8 mouse cellular contexts compared by ENCODE assay signal in genomic region chr12:116281427-116282281, GRCm38 (mm10). TPM values are rescaled to one million over a fixed set of nuclear protein-coding genes. Genes with fewer than 3 reads are reported as not detected.
DNase-seq lines count a peak whose midpoint lies in the region; ATAC-seq and TF ChIP-seq lines count a peak whose summit lies in the region.
"Had no signal": no experiment of that assay in that cellular context is flagged by ENCODE, and none has a peak within 500 bp of the region (broad histone marks: within the 10 kb centered on the region; RNA-seq: fewer than 3 reads in every experiment).

No protein-coding gene starts in this region.

- no peak for TF ChIP-seq EP300 in heart, postnatal 0 days (IDR thresholded peaks at IDR 0.05; ENCODE audit: low read depth)

- H3K27ac ChIP-seq in heart, postnatal 0 days (ENCODE audit: low read depth) = peak overlapping the region; percentile 96
- peak overlapping the region; percentile 98 for H3K27ac ChIP-seq in lung, embryonic 14.5 days (ENCODE audit: low read depth)
- peak overlapping the region; percentile 98 for H3K27ac ChIP-seq in neural tube, embryonic 14.5 days (ENCODE audit: low read depth, low read length)

- peaks cover 50% of the 10 kb centered on the region for H3K4me1 ChIP-seq in G1E (ENCODE audit: insufficient read depth, low read depth, low read length)
- peaks cover 3% of the 10 kb centered on the region; the same call in 1 of the 2 replicates for H3K4me1 ChIP-seq in heart, postnatal 0 days (ENCODE audit: control insufficient read depth, insufficient read depth)
- H3K4me1 ChIP-seq in lung, embryonic 14.5 days (ENCODE audit: insufficient read depth) = 0 out of 2 replicates have a peak, but pooled peaks cover 6% of the 10 kb centered on the region
- H3K4me1 ChIP-seq in neural tube, embryonic 14.5 days (ENCODE audit: control insufficient read depth, insufficient read depth, low read length) = 0 out of 2 replicates have a peak, but pooled peaks cover 6% of the 10 kb centered on the region

- ATAC-seq in G1E (ENCODE audit: extremely low read depth, insufficient number of reproducible peaks, low FRiP score, poor library complexity, severe bottlenecking) = no peak
- ATAC-seq in erythroblast, adult 5-6 weeks (replicated peaks; ENCODE audit: low FRiP score, poor library complexity, severe bottlenecking) = peak; percentile 58
- peak; percentile 34 for ATAC-seq in heart, postnatal 0 days (ENCODE audit: insufficient read depth, low read depth)
- ATAC-seq in lung, embryonic 14.5 days (ENCODE audit: insufficient read depth) = no peak; the same call in 1 of the 2 replicates
- no peak for ATAC-seq in neural tube, embryonic 14.5 days (ENCODE audit: low read depth)

- H3K4me3 ChIP-seq in G1E (ENCODE audit: low read depth, low read length) = peak overlapping the region; percentile 97
- peak overlapping the region; percentile 72 for H3K4me3 ChIP-seq in heart, postnatal 0 days (ENCODE audit: low read depth, low read length)
- H3K4me3 ChIP-seq in lung, embryonic 14.5 days (ENCODE audit: low read depth, low read length) = peak overlapping the region; percentile 95
- peak overlapping the region; percentile 97 for H3K4me3 ChIP-seq in neural tube, embryonic 14.5 days (ENCODE audit: low read depth, low read length)

- no peak for TF ChIP-seq CTCF in G1E (IDR thresholded peaks at IDR 0.05; ENCODE audit: low read depth, low read length)
- TF ChIP-seq CTCF in heart, postnatal 0 days (IDR thresholded peaks at IDR 0.05; ENCODE audit: low read depth) = no peak
- no peak for TF ChIP-seq CTCF in lung, embryonic 14.5 days (IDR thresholded peaks at IDR 0.05; ENCODE audit: low read depth)

- H3K4me2 ChIP-seq in heart, postnatal 0 days (ENCODE audit: low read depth, low read length) = peak overlapping the region; percentile 83
- H3K4me2 ChIP-seq in lung, embryonic 14.5 days = peak overlapping the region; percentile 97
- H3K4me2 ChIP-seq in neural tube, embryonic 14.5 days (ENCODE audit: low read depth, low read length) = peak overlapping the region; percentile 97

- H3K36me3 ChIP-seq in G1E (replicated peaks) = peaks cover 14% of the 10 kb centered on the region
- no peaks in the 10 kb centered on the region for H3K36me3 ChIP-seq in heart, postnatal 0 days (replicated peaks; ENCODE audit: control insufficient read depth, insufficient read depth, low read length)
- no peaks in the 10 kb centered on the region for H3K36me3 ChIP-seq in lung, embryonic 14.5 days (ENCODE audit: insufficient read depth)
- no peaks in the 10 kb centered on the region for H3K36me3 ChIP-seq in neural tube, embryonic 14.5 days (ENCODE audit: control insufficient read depth, insufficient read depth, low read length)

- peak overlapping the region; percentile 76 for H3K9ac ChIP-seq in heart, postnatal 0 days (replicated peaks; ENCODE audit: low read depth, low read length)
- peak overlapping the region; percentile 91 for H3K9ac ChIP-seq in lung, embryonic 14.5 days
- H3K9ac ChIP-seq in neural tube, embryonic 14.5 days (replicated peaks; ENCODE audit: low read depth, low read length) = peak overlapping the region; percentile 92

- peak; percentile 24 for DNase-seq in G1E (ENCODE audit: low spot score)
- DNase-seq in adrenal gland, postnatal 25 days = peak; percentile 60
- peak; percentile 10 for DNase-seq in heart, postnatal 0 days (ENCODE audit: low spot score)
- peak; percentile 6 to 16 for DNase-seq in layer of hippocampus, adult 18-20 months (ENCODE audit: low spot score in 2 of 2)
- DNase-seq in lung, embryonic 14.5 days = peak; percentile 63

- H3K9me3 ChIP-seq in G1E (replicated peaks) = no peaks in the 10 kb centered on the region
- H3K9me3 ChIP-seq in heart, postnatal 0 days (replicated peaks; ENCODE audit: control insufficient read depth, low read length) = no peaks in the 10 kb centered on the region
- no peaks in the 10 kb centered on the region for H3K9me3 ChIP-seq in lung, embryonic 14.5 days (ENCODE audit: low read depth, low read length)
- no peaks in the 10 kb centered on the region for H3K9me3 ChIP-seq in neural tube, embryonic 14.5 days (ENCODE audit: control insufficient read depth, low read length)

- under 1% methylated on average over 53 of the region's 55 CpGs for WGBS in heart, postnatal 0 days
- under 1% methylated on average over 55 of the region's 55 CpGs for WGBS in lung, embryonic 14.5 days
- under 1% methylated on average over 54 of the region's 55 CpGs for WGBS in neural tube, embryonic 14.5 days

- no peaks in the 10 kb centered on the region for H3K27me3 ChIP-seq in G1E (ENCODE audit: insufficient read depth, low read length)
- H3K27me3 ChIP-seq in heart, postnatal 0 days (ENCODE audit: control insufficient read depth, insufficient read depth, low read length) = 0 out of 2 replicates have a peak, but pooled peaks cover 2% of the 10 kb centered on the region
- H3K27me3 ChIP-seq in lung, embryonic 14.5 days (ENCODE audit: insufficient read depth, low read length) = no peaks in the 10 kb centered on the region
- no peaks in the 10 kb centered on the region for H3K27me3 ChIP-seq in neural tube, embryonic 14.5 days (ENCODE audit: control insufficient read depth, insufficient read depth, low read length)

RNA-seq across cellular contexts. Expression of gene Esyt2, which starts 0.7 kb away (rescaled TPM):
- total RNA-seq in G1E (2014; fragmentation: Nextera tagmentation) (87.5 and 91.7 TPM in 2 replicates), G1E (2017) (145 and 147 TPM in 2 replicates)
- polyA plus RNA-seq in G1E (2012) = 22.4 and 23.4 TPM in 2 replicates
- 60.9 and 71.7 TPM in 2 replicates for total RNA-seq in adrenal gland, postnatal 25 days (2021)
- total RNA-seq in erythroblast, adult 5-6 weeks (2015; ENCODE audit: low replicate concordance) = 27.3 and 28.6 TPM in 2 replicates
- total RNA-seq in erythroblast, adult 5-6 weeks (2017; ENCODE audit: low replicate concordance) = 41.3 and 45.6 TPM in 2 replicates
- 32.2 and 33.7 TPM in 2 replicates for total RNA-seq in heart, postnatal 0 days (2014; rRNA removed; ENCODE audit: low replicate concordance)
- polyA plus RNA-seq in heart, postnatal 0 days (2015; fragmentation: Nextera tagmentation; extraction: Ambion mirVana) = 7.4 TPM in 2 replicates
- total RNA-seq in layer of hippocampus, adult 18-20 months (2021) = 10 to 100 TPM; 64.9 to 69.9 TPM
- polyA plus RNA-seq in lung, embryonic 14.5 days (2014; fragmentation: Nextera tagmentation; extraction: Ambion mirVana) = 29.0 and 31.0 TPM in 2 replicates
- 17.8 and 20.4 TPM in 2 replicates for polyA plus RNA-seq in neural tube, embryonic 14.5 days (2014; fragmentation: Nextera tagmentation; extraction: Ambion mirVana)

RNA-seq across cellular contexts. Expression of gene Gm11027, which starts 6.5 kb away (rescaled TPM):
- total RNA-seq in G1E (2014; fragmentation: Nextera tagmentation) = not detected in 2 replicates
- not detected in 2 replicates for total RNA-seq in G1E (2017)
- polyA plus RNA-seq in G1E (2012) = not detected in 2 replicates
- not detected in 2 replicates for total RNA-seq in adrenal gland, postnatal 25 days (2021)
- not detected in 2 replicates for total RNA-seq in erythroblast, adult 5-6 weeks (2015; ENCODE audit: low replicate concordance)
- not detected in 2 replicates for total RNA-seq in erythroblast, adult 5-6 weeks (2017; ENCODE audit: low replicate concordance)
- not detected in 2 replicates for total RNA-seq in heart, postnatal 0 days (2014; rRNA removed; ENCODE audit: low replicate concordance)
- not detected in 2 replicates for polyA plus RNA-seq in heart, postnatal 0 days (2015; fragmentation: Nextera tagmentation; extraction: Ambion mirVana)
- not detected for total RNA-seq in layer of hippocampus, adult 18-20 months (2021)
- not detected in 2 replicates for polyA plus RNA-seq in lung, embryonic 14.5 days (2014; fragmentation: Nextera tagmentation; extraction: Ambion mirVana)
- not detected in 2 replicates for polyA plus RNA-seq in neural tube, embryonic 14.5 days (2014; fragmentation: Nextera tagmentation; extraction: Ambion mirVana)
- total RNA-seq: layer of hippocampus, postnatal 10 days had no signal

RNA-seq across cellular contexts. Expression of gene Wdr60, which starts 18.8 kb away (rescaled TPM):
- total RNA-seq in G1E (2014; fragmentation: Nextera tagmentation) (24.9 and 30.0 TPM in 2 replicates), G1E (2017) (49.5 and 68.6 TPM in 2 replicates)
- polyA plus RNA-seq in G1E (2012) = 10.7 and 13.5 TPM in 2 replicates
- 11.4 and 14.1 TPM in 2 replicates for total RNA-seq in adrenal gland, postnatal 25 days (2021)
- total RNA-seq in erythroblast, adult 5-6 weeks (2015; ENCODE audit: low replicate concordance) = 4.6 and 6.5 TPM in 2 replicates
- 1.6 and 3.5 TPM in 2 replicates for total RNA-seq in erythroblast, adult 5-6 weeks (2017; ENCODE audit: low replicate concordance)
- total RNA-seq in heart, postnatal 0 days (2014; rRNA removed; ENCODE audit: low replicate concordance) = 1.5 TPM in 1 of 2 replicates, not detected in the other
- polyA plus RNA-seq in heart, postnatal 0 days (2015; fragmentation: Nextera tagmentation; extraction: Ambion mirVana) = 3.1 and 3.5 TPM in 2 replicates
- total RNA-seq in layer of hippocampus, adult 18-20 months (2021) = 10 to 100 TPM; 16.2 to 16.4 TPM
- 16.4 and 18.2 TPM in 2 replicates for polyA plus RNA-seq in lung, embryonic 14.5 days (2014; fragmentation: Nextera tagmentation; extraction: Ambion mirVana)
- polyA plus RNA-seq in neural tube, embryonic 14.5 days (2014; fragmentation: Nextera tagmentation; extraction: Ambion mirVana) = 21.2 and 25.4 TPM in 2 replicates

Comparison
In these comparisons a context has a peak if more than half of its experiments do, and no peak if none do; other contexts are left out.
1. ATAC-seq: peak in erythroblast, adult 5-6 weeks (single experiment) and heart, postnatal 0 days (single experiment); none in G1E (single experiment), lung, embryonic 14.5 days (single experiment) and neural tube, embryonic 14.5 days (single experiment).
2. DNase-seq: peak in every context shown above with its lines; median percentile 63 in lung, embryonic 14.5 days; 60 in adrenal gland, postnatal 25 days; 24 in G1E; 11 in layer of hippocampus, adult 18-20 months; 10 in heart, postnatal 0 days.
3. Peak in every context shown above with its lines, with median percentiles within 50 percentile points of each other: H3K4me3 ChIP-seq, H3K27ac ChIP-seq, H3K4me2 ChIP-seq and H3K9ac ChIP-seq.